Mouse (Mus musculus) hindbrain, embryonic 11.5 days (tissue): ENCODE data around the gene Nek10. TPM values are rescaled to one million over a fixed set of nuclear protein-coding genes. Genes with fewer than 3 reads are reported as not detected.

Experiments
- ATAC-seq: fragments of 200-750 bp; cut with Nextera tagmentation; 2 replicates; pipeline ENCODE4 v1.8.0; 2017; ENCODE audit warnings: mild to moderate bottlenecking, moderate TSS enrichment, moderate library complexity; ENCODE audit not compliant: low FRiP score
- DNase-seq: peaks from one replicate; pipeline ENCODE4 v3.0.0-alpha.2; 2015; ENCODE audit warnings: low spot score
- H3K27ac ChIP-seq: fragments of 300-500 bp; sonication (generic); 2 replicates; pipeline ENCODE4 v1.5.1; 2014; ENCODE audit warnings: mild to moderate bottlenecking, low read depth, low read length
- H3K27me3 ChIP-seq: fragments of 300-500 bp; sonication (generic); 2 replicates; pipeline ENCODE4 v1.6.1; 2014; ENCODE audit warnings: mild to moderate bottlenecking, low read length, moderate library complexity, mixed read lengths; ENCODE audit not compliant: control insufficient read depth, insufficient read depth
- H3K36me3 ChIP-seq: fragments of 300-500 bp; sonication (generic); 2 replicates; pipeline ENCODE4 v1.6.1; 2014; ENCODE audit warnings: mild to moderate bottlenecking, low read length, moderate library complexity, mixed read lengths; ENCODE audit not compliant: control insufficient read depth, insufficient read depth
- H3K4me1 ChIP-seq: fragments of 300-500 bp; sonication (generic); replicated peaks from 2 replicates; pipeline ENCODE4 v1.6.1; 2014; ENCODE audit warnings: low read length, mixed read lengths; ENCODE audit not compliant: control insufficient read depth, insufficient read depth
- H3K4me2 ChIP-seq: fragments of 300-500 bp; sonication (generic); replicated peaks from 2 replicates; pipeline ENCODE4 v1.6.1; 2014; ENCODE audit warnings: mild to moderate bottlenecking, low read depth, low read length
- H3K4me3 ChIP-seq: fragments of 300-500 bp; sonication (generic); 2 replicates; pipeline ENCODE4 v1.5.1; 2014; ENCODE audit warnings: low read depth, low read length
- H3K9ac ChIP-seq: fragments of 300-500 bp; sonication (generic); 2 replicates; pipeline ENCODE4 v1.6.1; 2014; ENCODE audit warnings: low read depth, low read length
- H3K9me3 ChIP-seq: fragments of 300-500 bp; sonication (generic); 2 replicates; pipeline ENCODE4 v1.6.1; 2016; ENCODE audit warnings: low read length; ENCODE audit not compliant: control insufficient read depth
- WGBS: fragments of 180-500 bp; shearing (Covaris S2); extraction: QIAGEN DNeasy Blood & Tissue Kit; methylation state at CpG from one replicate; pipeline ENCODE4 v1.1.7; 2014; 5-methylcytosine and 5-hydroxymethylcytosine counted together
- polyA plus RNA-seq: library from polyadenylated mRNA; unstranded; fragments of >200 nt; fragmentation: Nextera tagmentation; extraction: Ambion mirVana; gene quantifications from 2 replicates; pipeline ENCODE4 v1.2.1, GENCODE M21; 2014

Gene Nek10
- polyA plus RNA-seq, 1 experiment from 2014 or later, result 0.19 TPM

DNA sequence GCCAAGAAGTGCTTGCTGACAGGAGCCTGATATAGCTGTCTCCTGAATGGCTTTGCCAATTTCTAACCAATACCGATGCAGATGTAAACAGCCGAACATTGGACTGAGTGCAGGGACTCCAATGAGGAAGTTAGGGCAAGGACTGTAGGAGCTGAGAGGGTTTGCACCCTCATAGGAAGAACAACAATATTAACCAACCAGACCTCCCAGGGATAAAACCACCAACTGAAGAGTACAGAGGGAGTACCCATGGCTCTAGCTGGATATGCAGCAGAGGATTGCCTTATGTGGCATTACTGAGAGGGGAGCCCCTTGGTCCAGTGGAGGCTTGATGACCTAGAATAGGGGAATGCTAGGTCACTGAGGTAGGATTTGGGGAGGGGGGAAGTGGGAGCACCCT lies 92.1 kb downstream of the Nek10 start:
- Histone ChIP-seq H3K9me3 (no peaks in the 10 kb centered on the region), H3K4me2 (no peak overlapping the region), H3K4me3 (no peak overlapping the region), H3K27me3 (no peaks in the 10 kb centered on the region), H3K4me1 (no peaks in the 10 kb centered on the region), H3K27ac (no peak overlapping the region), H3K36me3 (no peaks in the 10 kb centered on the region), H3K9ac (no peak overlapping the region)
- DNase-seq (no peak), ATAC-seq (no peak)
- WGBS, result 96% methylated on average over 2 of the region's 2 CpGs

DNA sequence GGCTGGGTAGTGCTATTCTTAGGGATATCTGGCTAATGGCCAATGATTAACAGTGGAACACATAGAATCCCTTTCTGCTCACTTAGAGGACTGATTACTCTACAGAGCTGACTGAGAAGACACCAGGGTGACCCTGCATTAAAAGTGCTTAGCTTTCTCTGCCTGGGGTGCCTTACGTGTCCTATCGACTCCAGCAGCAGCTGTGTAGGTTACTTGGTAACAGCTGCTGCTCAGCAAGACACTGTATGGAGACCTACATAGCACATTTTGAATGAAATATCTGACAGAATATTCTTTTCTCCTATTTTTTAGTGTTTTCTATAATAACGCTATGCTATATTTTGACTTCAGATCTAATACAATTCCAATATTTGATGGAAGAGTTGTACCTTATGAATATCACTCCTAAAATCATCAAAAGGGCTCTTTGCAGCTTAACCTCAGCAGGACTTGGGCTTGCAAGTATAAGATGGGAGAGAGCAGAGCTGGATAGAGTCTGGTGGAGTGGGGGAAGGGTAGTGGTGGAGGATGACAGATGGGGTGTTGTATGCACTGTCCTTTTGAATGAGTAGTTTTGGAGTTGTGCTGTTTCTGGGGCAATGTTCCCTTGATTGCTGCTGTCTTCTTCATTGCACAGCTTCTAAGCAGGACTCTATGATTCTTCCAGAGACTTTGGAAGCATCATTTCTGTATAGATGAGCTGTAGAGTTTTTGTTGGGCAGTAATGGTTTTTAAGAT lies 93.4 kb downstream of the Nek10 start:
- H3K36me3 ChIP-seq, result no peaks in the 10 kb centered on the region
- no peak overlapping the region for H3K27ac ChIP-seq
- WGBS, result 76% methylated on average over 3 of the region's 3 CpGs
- no peak overlapping the region for H3K4me2 ChIP-seq
- H3K9ac ChIP-seq, result no peak overlapping the region
- no peaks in the 10 kb centered on the region for H3K9me3 ChIP-seq
- no peak for DNase-seq
- H3K27me3 ChIP-seq, result no peaks in the 10 kb centered on the region
- no peak for ATAC-seq
- H3K4me1 ChIP-seq, result no peaks in the 10 kb centered on the region
- no peak overlapping the region for H3K4me3 ChIP-seq

DNA sequence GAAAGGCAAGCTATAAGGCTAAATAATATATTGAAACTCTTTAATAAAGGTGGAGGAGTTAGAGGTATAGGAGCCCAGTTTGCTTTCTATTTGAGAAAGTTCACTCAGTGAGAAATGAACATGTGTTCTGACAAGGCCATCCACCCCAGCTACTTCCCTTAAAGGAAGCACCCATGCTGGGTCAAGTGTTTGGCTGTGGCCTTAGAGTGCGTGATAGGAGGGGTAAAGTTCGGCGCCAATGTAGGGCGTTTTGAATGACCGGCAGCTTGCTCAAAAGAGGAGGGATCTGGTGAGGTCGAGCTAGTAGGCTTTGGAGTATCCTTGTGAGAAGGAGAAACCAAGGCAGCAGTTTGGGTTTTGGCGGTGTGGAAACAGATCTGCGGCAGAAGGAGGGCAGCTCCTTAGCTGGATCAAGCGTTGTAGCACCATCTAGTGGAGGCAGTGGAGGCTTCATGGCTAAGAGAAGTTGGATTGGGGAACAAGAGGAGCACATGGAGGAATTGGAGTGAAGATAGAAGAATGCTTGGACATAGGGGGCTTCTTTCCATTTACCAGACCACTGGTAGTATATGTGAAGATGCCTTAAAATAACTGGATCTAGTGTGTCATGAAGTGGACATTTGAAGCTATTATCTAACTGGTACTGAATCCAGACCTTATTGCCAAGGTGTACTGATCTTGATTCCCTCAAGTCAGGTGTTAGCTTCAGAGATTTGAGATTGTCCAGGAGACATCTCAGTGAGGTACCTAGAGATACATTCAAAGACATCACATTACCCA lies 101.7 kb downstream of the Nek10 start:
- WGBS, result 19% methylated on average over 9 of the region's 9 CpGs
- Histone ChIP-seq H3K4me3 (no peak overlapping the region), H3K9ac (no peak overlapping the region), H3K4me2 (no peak overlapping the region), H3K9me3 (no peaks in the 10 kb centered on the region), H3K27ac (no peak overlapping the region), H3K27me3 (no peaks in the 10 kb centered on the region), H3K4me1 (no peaks in the 10 kb centered on the region), H3K36me3 (no peaks in the 10 kb centered on the region)
- DNase-seq, result peak; percentile 74
- peak; percentile 71; the same call in 1 of the 2 replicates for ATAC-seq

DNA sequence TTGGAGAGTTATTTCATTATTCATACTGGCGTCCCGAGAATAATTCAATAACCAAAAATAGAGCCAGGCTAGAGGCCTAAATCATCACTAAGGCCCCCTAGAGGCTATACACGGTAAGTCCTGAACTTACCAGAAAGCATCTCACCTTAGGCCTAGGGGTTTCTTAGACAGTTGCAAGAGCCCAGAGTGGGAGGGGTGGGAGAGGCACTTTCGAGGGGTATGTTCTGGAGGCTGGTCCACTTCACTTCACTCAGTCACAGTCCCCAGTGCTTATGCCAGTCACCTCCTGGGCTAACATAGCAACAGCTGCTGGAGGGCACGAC lies 102.3 kb downstream of the Nek10 start:
- DNase-seq, result no peak
- WGBS, result 80% methylated on average over 5 of the region's 5 CpGs
- Histone ChIP-seq H3K27ac (no peak overlapping the region), H3K9me3 (no peaks in the 10 kb centered on the region), H3K4me1 (no peaks in the 10 kb centered on the region), H3K4me3 (no peak overlapping the region), H3K36me3 (no peaks in the 10 kb centered on the region), H3K4me2 (no peak overlapping the region), H3K9ac (no peak overlapping the region), H3K27me3 (no peaks in the 10 kb centered on the region)
- no peak for ATAC-seq

DNA sequence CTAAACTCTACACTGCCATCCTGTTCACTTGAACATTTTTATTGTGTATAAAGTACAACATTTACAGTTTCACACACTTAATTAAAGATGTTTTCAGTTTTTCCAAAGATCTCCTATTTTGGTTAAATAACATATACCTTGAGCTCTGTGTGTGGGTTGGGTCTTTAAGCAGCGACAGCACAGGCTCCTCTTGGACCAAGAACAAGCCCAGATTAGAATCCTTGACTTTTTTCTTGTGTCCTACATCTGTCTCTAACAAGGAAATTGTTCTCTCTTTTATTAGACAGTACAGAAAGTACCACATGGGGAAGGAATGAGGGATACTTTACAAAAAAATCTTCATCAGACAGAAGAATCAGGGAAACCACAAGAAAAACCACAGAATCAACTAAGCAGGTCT lies 122.4 kb downstream of the Nek10 start:
- 59% methylated on average over 1 of the region's 1 CpGs for WGBS
- ATAC-seq (no peak), DNase-seq (no peak)
- H3K27ac ChIP-seq, result no peak overlapping the region
- H3K4me1 ChIP-seq, result no peaks in the 10 kb centered on the region
- H3K27me3 ChIP-seq, result no peaks in the 10 kb centered on the region
- no peak overlapping the region for H3K4me2 ChIP-seq
- no peaks in the 10 kb centered on the region for H3K9me3 ChIP-seq
- no peak overlapping the region for H3K4me3 ChIP-seq
- no peaks in the 10 kb centered on the region for H3K36me3 ChIP-seq
- no peak overlapping the region for H3K9ac ChIP-seq

DNA sequence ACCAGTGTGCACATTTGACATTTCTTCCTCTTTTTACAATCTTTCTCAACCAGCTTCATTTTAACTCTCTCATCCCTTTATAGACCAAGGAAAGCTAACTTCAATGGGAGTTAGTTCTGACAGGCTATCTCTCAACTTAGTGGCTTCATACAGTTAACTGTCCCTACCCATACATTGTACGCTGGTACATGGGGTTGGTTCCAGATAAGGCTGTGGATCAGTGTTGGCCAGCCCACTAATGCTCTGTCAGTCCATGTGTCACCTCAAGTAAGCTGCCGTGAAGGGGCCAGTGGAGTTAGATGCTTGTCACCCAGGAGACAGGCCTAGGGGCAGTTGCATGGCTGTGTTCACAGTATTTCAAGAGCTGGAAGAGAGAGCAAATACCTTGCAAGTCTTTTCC lies 124.3 kb downstream of the Nek10 start:
- no peaks in the 10 kb centered on the region for H3K27me3 ChIP-seq
- 91% methylated on average over 2 of the region's 2 CpGs for WGBS
- H3K9ac ChIP-seq, result no peak overlapping the region
- no peak overlapping the region for H3K27ac ChIP-seq
- H3K4me1 ChIP-seq, result no peaks in the 10 kb centered on the region
- no peak overlapping the region for H3K4me3 ChIP-seq
- H3K9me3 ChIP-seq, result no peaks in the 10 kb centered on the region
- DNase-seq (no peak), ATAC-seq (no peak)
- H3K4me2 ChIP-seq, result no peak overlapping the region
- no peaks in the 10 kb centered on the region for H3K36me3 ChIP-seq

DNA sequence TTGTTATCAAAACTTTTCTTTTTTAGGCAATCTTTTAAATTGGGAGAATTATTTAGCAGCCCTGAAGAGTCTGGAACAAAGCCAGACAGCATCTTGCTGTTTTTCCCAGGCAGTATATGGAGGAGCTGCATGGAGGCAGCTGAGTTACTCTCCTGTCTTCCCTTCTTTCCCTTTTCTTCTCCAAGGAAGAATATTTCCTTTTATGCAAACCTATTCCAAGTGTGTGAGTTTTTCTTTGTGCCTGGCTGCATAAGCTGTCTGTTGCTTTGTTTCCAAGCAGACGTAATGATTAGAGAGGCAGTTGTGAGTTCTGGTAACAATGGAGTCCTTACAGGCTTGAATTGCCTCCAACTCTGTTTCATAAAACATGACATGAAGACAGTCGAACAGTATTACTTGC lies 131.8 kb downstream of the Nek10 start:
- H3K27ac ChIP-seq, result no peak overlapping the region
- H3K9me3 ChIP-seq, result no peaks in the 10 kb centered on the region
- WGBS, result 74% methylated on average over 2 of the region's 2 CpGs
- no peaks in the 10 kb centered on the region for H3K36me3 ChIP-seq
- H3K27me3 ChIP-seq, result no peaks in the 10 kb centered on the region
- no peak for DNase-seq
- ATAC-seq, result no peak
- H3K4me2 ChIP-seq, result no peak overlapping the region
- H3K4me1 ChIP-seq, result no peaks in the 10 kb centered on the region
- H3K4me3 ChIP-seq, result no peak overlapping the region
- H3K9ac ChIP-seq, result no peak overlapping the region

DNA sequence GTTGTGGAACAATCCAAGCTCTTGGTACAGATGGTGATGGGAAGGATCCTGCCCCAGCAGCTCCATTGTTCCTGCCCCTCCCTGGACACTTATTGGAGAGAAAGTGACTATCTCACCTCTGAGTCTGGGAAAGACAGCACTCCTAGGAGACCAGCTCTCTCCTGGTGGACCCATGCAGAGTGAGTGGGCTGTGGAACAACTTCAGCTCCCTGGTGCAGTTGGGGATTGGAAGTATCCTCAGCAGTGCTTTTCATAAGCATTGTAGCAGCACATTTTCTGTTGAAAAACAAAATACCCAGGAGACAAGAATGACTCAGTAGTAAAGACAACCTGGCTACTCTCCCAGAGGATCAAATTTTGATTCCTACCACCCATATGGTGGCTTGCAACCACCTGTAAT lies 142.7 kb downstream of the Nek10 start:
- Histone ChIP-seq H3K4me3 (no peak overlapping the region), H3K27me3 (no peaks in the 10 kb centered on the region), H3K4me1 (no peaks in the 10 kb centered on the region), H3K27ac (no peak overlapping the region), H3K9ac (no peak overlapping the region), H3K9me3 (no peaks in the 10 kb centered on the region), H3K4me2 (no peak overlapping the region), H3K36me3 (no peaks in the 10 kb centered on the region)
- DNase-seq (no peak), ATAC-seq (no peak)

DNA sequence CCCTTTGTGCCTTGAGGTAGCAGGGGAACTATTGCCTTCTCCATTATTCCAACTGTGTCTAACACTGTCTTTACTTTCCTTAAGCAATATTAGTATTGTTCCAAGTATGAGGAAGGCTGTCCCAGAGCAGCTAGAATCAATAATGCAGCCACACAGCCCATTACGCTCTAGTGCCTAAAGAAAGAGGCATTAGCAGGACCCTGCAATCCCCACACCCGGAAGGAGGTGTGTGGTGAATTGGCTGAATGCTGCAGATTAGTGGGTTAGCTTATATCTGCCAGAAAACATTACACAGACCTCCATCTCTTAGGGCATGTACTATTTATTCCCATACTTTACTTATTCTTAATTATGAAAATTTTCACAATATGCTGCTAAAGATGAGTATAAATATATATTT lies 145.8 kb downstream of the Nek10 start:
- no peak overlapping the region for H3K4me3 ChIP-seq
- DNase-seq, result no peak
- no peak for ATAC-seq
- no peaks in the 10 kb centered on the region for H3K27me3 ChIP-seq
- H3K4me1 ChIP-seq, result no peaks in the 10 kb centered on the region
- WGBS, result 81% methylated on average over 2 of the region's 2 CpGs
- H3K9me3 ChIP-seq, result no peaks in the 10 kb centered on the region
- H3K9ac ChIP-seq, result no peak overlapping the region
- no peaks in the 10 kb centered on the region for H3K36me3 ChIP-seq
- no peak overlapping the region for H3K27ac ChIP-seq
- no peak overlapping the region for H3K4me2 ChIP-seq
